Mouse (Mus musculus): ENCODE measurements around the gene Gm8439.
"Not testable (repeated sequence)": the region's sequence is repeated elsewhere in the genome, so short reads cannot be mapped to it uniquely, and the experiment has no call there.

Gene Gm8439

DNA sequence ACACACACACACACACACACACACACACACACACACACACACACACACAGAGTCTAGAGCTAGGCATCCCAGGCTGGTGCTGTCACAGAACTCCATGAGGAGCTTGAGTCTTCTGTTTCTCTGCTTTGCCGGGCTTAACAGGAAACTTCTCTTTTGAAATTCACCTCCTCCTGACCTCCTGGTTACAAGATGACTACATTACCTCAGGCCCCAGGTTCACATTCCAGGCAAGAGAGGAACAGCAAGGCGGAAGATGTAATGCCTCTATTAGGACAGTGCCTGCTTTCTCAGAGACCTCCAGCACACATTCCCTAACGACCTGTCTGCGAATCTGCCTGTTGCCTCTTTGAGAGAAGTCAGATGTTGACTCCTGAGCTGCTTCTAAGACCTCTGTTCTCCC is at the start of gene Gm8439:
Gene Gm8439 (plus strand): TSS at position 301 of the 400 bp plus-strand sequence.
- DNase-seq, result no peak

- DNase-seq, result no peak
Measured at GRCm38 (mm10) chr4:120544896-120545295, 43.6 kb upstream of the Gm8439 start.

GRCm38 (mm10) chr4:120556592-120556991 is 32.0 kb upstream of the Gm8439 start:
- DNase-seq, result no peak

DNA sequence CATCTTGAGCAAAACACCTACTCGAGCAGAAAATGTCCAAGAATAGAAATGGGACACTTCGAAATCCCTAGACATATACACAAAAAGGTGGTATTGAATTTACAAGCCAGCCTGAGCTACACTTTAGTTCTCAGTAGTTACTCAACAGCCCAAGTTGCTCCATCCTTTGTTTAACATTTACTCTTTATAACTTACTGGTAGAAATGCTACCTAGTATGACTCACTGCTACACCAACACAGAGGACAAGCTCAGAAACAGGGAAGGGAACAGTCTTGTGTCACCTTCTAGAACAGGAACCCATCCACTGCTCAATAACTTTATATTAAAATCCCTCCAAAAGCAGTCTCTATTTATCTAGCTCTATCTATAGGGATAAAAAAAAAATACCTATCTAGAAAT is 22.8 kb upstream of the Gm8439 start:
- DNase-seq, result no peak

- DNase-seq, result no peak
Measured at GRCm38 (mm10) chr4:120568005-120568404, 20.5 kb upstream of the Gm8439 start.

GRCm38 (mm10) chr4:120569025-120569424 is 19.5 kb upstream of the Gm8439 start:
- DNase-seq, result no peak

DNA sequence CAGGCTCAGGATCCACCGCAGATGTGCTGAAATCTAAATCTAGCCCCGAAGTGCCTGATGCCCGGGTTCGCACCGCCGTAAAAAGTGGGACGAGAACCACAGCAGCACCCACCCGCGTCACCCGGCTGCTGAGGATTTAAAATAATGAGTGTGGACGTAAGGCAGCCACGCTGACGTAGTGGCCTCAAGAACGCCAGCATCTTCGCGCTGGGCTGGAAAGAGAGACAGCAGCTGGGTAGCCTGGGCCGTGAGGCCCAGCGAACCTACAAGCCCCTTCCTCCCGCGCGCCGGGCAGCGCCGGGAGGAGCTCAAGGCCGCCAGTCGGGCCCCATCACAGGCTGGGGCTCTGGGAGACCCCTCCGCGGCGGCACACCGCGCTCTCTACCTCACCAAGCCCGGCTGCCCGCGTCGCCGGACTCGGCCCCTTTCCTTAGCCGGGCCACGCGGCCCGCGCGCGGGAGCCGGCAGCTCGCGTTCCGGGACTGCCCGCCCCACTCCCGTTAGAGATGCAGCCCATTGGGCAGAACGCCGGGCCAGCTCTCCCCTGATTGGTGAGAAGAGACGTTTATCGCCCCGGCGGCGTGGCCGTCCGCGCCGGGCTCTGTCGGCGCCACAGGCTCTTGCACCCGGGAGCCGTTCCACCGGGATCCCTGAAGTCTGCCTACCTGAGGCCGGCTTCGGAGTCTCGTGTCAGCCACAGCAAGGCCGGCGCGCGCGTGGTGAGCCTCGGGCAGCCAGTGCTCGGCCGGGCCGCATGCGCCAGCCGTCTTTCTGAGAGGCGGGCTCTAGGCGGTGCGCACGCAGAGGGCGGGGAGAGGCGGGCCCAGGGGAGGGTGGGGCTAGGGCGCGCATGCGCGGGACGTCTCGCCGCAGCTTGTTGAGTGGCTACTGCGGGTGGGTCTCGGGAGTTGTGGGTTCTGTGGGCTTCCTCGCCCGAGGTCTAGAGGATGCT is 18.8 kb upstream of the Gm8439 start, which contains the start of gene Ctps:
Gene Ctps (minus strand): TSS at position 791 of the 952 bp plus-strand sequence.
- peak; percentile 93 for DNase-seq

- DNase-seq, result no peak
Measured at GRCm38 (mm10) chr4:120570438-120571069, 18.0 kb upstream of the Gm8439 start.

GRCm38 (mm10) chr4:120571070-120571464 is 17.5 kb upstream of the Gm8439 start:
- DNase-seq, result no peak

GRCm38 (mm10) chr4:120571691-120572090 is 16.9 kb upstream of the Gm8439 start:
- no peak for DNase-seq

GRCm38 (mm10) chr4:120580894-120581293 is 7.7 kb upstream of the Gm8439 start:
- DNase-seq, result no peak

- DNase-seq, result no peak
Measured at GRCm38 (mm10) chr4:120581711-120582110, 6.8 kb upstream of the Gm8439 start.

DNA sequence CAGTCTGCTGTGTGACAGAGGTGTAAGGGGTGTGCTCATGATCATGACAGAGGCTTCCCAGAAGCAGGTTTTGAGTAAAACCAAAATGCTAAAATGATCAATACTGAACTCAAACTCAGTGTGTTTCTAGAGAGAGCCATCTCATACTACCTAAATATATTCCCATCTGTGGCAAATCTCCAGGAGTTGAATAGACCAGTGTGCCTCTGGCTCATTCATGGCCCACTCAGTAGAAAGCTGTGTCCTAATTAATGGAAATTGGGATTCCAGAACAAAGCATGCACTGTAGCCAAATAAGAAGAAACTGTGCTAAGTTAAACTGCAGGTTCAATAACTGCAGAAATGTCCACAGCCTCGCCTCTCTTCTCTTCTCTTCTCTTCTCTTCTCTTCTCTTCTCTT is 1.6 kb upstream of the Gm8439 start:
- DNase-seq, result no peak

DNA sequence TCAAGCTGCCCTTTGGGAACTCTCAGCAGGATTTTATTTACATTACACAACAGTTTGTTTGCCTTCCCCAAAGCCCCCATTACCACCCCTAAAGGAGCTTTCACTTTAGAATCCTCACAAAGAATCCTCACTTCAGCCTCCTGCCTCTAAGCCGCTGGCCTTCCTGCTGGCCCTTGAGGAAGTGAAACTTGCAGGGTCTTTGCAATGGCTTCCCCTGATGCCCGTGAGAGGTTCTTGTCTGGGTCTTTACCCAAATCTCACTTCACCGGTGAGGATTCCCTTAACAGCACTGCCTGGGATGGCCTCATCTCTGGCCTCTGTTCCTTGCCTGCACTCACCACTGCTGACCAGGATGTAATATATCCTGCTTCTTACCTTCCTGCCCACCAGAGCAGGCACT is 525 bp downstream of the Gm8439 start:
- DNase-seq, result no peak

- peak; percentile 62 for DNase-seq
Measured at GRCm38 (mm10) chr4:120589815-120590422, 1.4 kb downstream of the Gm8439 start.

DNA sequence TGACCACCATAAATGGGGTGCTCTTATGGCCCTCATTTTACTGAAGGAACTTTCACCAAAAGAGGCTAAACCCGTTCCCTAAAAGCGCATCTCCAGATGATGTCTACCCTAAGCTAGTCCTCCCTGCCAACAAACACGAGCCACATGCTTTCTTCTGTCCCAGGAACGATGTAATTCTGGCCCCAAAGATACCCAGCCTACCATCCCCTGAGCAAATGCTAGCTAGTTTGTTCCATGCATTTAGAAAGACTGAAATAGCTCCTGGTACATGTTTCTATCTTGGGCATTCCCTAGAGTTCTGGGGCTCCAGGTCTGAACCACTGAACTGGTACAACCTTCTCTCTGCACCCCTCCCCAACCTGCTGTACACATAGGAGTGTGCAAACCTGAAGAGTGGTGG is 2.4 kb downstream of the Gm8439 start:
- DNase-seq, result no peak

GRCm38 (mm10) chr4:120596210-120596609 is 7.7 kb downstream of the Gm8439 start:
- DNase-seq, result not testable (repeated sequence)

DNA sequence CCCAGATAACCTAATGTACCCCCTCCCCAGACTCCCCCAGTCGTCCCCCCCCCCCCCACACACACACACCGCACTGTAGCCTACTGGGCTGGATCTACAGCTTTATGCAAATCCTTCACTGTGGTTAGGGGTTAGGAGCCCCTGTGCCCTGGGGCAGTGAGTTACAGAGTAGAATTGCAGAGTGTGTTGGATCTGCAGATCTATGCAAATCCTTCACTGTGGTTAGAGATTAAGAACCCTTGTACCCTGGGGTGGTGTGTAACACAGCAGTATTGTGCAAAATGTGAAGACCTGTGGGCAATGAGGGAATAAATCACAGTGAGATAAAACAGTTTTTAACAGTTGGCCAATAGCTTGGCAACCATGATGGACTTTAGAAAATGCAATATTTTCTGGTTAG is 10.4 kb downstream of the Gm8439 start:
- DNase-seq, result no peak

GRCm38 (mm10) chr4:120601774-120602173 is 13.2 kb downstream of the Gm8439 start:
- DNase-seq, result no peak

DNA sequence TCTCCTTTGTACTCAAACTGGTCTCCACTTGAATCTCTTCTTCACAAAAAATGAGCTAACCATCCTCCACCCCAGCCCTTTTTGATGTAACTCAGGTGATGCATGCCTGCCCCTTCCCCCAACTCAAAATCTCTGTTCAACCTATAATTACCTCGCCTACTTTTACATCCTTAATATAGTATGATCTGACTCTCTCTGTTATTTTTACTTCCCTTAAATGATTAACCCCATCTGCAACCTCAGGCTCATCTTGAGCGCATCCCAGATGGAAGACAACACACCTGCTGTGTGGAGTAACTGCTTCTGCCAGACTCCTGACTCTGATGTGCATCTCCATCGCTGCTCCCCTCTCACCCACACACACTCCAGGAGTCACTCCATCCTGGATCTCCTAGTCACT is 14.1 kb downstream of the Gm8439 start:
- no peak for DNase-seq

GRCm38 (mm10) chr4:120606941-120607340 is 18.4 kb downstream of the Gm8439 start:
- no peak for DNase-seq

- DNase-seq, result no peak
Measured at GRCm38 (mm10) chr4:120611005-120611404, 22.5 kb downstream of the Gm8439 start.

DNA sequence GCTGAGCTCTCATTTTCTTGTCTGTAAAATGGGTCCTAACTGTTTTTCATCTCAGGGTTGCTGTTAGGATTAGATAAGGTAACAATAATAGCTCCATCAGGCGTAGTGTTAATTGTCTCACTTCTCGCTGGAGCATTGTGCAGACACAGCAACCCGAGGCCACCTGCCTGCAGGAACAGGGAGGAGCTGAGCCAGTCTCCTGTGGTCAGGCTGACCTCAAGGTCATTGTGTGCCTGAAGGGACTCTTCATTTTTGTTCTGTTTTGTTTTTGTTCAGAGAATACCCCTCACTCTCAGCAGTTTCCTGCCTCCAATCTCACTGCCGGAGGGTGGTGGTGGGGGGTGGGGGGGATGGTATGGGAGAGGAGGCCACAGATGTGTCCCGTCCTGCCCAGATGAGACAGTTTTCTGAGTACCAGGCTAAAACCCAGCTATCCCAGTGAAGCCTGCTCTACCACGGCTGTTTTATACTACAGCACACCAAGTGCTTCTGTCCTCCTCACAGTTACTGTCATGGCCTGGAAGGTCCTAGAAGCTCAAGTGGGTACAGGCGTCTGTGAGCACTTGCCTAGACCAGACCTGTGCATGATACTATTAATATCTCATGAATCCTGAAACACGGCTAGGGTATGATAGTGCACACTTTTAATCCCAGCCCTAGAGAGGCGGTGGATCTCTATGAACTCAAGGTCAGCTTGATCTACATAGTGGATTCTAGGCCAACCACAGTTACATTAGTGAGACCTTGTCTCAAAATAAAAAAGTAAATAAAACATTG is 23.9 kb downstream of the Gm8439 start:
- DNase-seq, result no peak
